Mouse (Mus musculus): ENCODE data around the gene Agl. TPM values are rescaled to one million over a fixed set of nuclear protein-coding genes. Genes with fewer than 3 reads are reported as not detected.

Agl gene
- total and polyA plus RNA-seq, 2 experiments = 12.1 to 33.7 TPM

DNA sequence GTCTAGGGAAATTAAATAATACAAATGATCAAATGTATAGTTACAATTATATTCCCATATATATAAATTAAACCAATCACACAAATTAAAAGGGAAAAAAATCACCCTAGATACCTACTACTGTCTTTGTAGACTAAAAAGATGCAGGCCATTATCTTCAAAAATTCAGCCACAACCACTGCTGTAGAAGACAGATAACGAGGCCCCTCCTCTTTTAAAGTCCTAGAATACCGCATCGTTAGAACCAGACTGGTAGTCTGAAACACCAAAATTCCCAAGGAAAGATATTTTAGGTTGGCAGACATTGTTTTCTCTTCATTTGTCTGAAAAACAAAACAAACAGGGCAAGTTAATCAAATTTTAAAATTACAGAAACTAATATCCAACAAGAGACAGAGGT is 113.7 kb downstream of the Agl start:
- Histone ChIP-seq H3K79me2 (ENCODE audit: control insufficient read depth, insufficient read depth, low read length) (peaks cover 5% of the 10 kb centered on the region; the same call in 1 of the 2 replicates), H3K9ac (ENCODE audit: low read depth, low read length) (no peak overlapping the region), H3K27me3 (ENCODE audit: control insufficient read depth, insufficient read depth, low read length) (no peaks in the 10 kb centered on the region), H3K4me3 (ENCODE audit: insufficient read depth, low read depth, low read length) (no peak overlapping the region), H3K4me1 (ENCODE audit: control insufficient read depth, insufficient read depth, low read length) (peaks cover 1% of the 10 kb centered on the region; the same call in 1 of the 2 replicates), H3K36me3 (ENCODE audit: control insufficient read depth, insufficient read depth, low read length) (peaks cover 7% of the 10 kb centered on the region; the same call in 1 of the 2 replicates), H3K27ac (replicated peaks; ENCODE audit: insufficient read depth, low read depth, low read length) (no peak overlapping the region)
- no peak for DNase-seq (ENCODE audit: extremely low read depth, low read depth, low spot score)
- no peak for TF ChIP-seq POLR2A (IDR thresholded peaks at IDR 0.05; ENCODE audit: extremely low read depth, insufficient read depth, low read length)
- no peak for TF ChIP-seq CTCF (IDR thresholded peaks at IDR 0.05; ENCODE audit: low read depth, low read length)
- WGBS = 93% methylated on average over 3 of the region's 3 CpGs

Other genes starting within 250 kb of the Agl start
- gene Lrrc39, start 245.2 kb downstream of the Agl start, total RNA-seq (2014; rRNA removed) = 0.37 and 0.60 TPM in 2 replicates
- gene Lrrc39, start 245.2 kb downstream of the Agl start, polyA plus RNA-seq (2012; rRNA removed) = 0.12 and 0.15 TPM in 2 replicates
- 1.3 and 1.9 TPM in 2 replicates for gene Sass6, start 213.2 kb downstream of the Agl start, total RNA-seq (2014; rRNA removed)
- 0.28 and 0.34 TPM in 2 replicates for gene Sass6, start 213.2 kb downstream of the Agl start, polyA plus RNA-seq (2012; rRNA removed)
- gene Trmt13, start 193.6 kb downstream of the Agl start, total RNA-seq (2014; rRNA removed) = 6.4 and 7.0 TPM in 2 replicates
- 1.5 and 3.0 TPM in 2 replicates for gene Trmt13, start 193.6 kb downstream of the Agl start, polyA plus RNA-seq (2012; rRNA removed)
- gene Mfsd14a, start 145.5 kb downstream of the Agl start, total RNA-seq (2014; rRNA removed) = 34.4 and 35.6 TPM in 2 replicates
- 14.3 and 14.5 TPM in 2 replicates for gene Mfsd14a, start 145.5 kb downstream of the Agl start, polyA plus RNA-seq (2012; rRNA removed)
- gene Gm43191, start 126.9 kb downstream of the Agl start, total RNA-seq (2014; rRNA removed) = not detected in 2 replicates
- gene Gm43191, start 126.9 kb downstream of the Agl start, polyA plus RNA-seq (2012; rRNA removed) = not detected in 2 replicates
- 36.4 and 42.3 TPM in 2 replicates for gene Slc35a3, start 95.3 kb downstream of the Agl start, total RNA-seq (2014; rRNA removed)
- gene Slc35a3, start 95.3 kb downstream of the Agl start, polyA plus RNA-seq (2012; rRNA removed) = 7.3 and 8.0 TPM in 2 replicates
- gene Frrs1, start 51.3 kb upstream of the Agl start, total RNA-seq (2014; rRNA removed) = 14.4 and 22.4 TPM in 2 replicates
- 21.6 and 39.7 TPM in 2 replicates for gene Frrs1, start 51.3 kb upstream of the Agl start, polyA plus RNA-seq (2012; rRNA removed)
- gene 4930455H04Rik, start 160.1 kb upstream of the Agl start, total RNA-seq (2014; rRNA removed) = 0.09 TPM in 1 of 2 replicates, not detected in the other
- not detected in 2 replicates for gene 4930455H04Rik, start 160.1 kb upstream of the Agl start, polyA plus RNA-seq (2012; rRNA removed)
- 14.2 and 16.5 TPM in 2 replicates for gene Palmd, start 160.8 kb upstream of the Agl start, total RNA-seq (2014; rRNA removed)
- 6.6 and 6.9 TPM in 2 replicates for gene Palmd, start 160.8 kb upstream of the Agl start, polyA plus RNA-seq (2012; rRNA removed)

All from liver, adult 2 months (tissue).